Mouse (Mus musculus): Measurements from ENCODE around the gene Ush2a. TPM values are rescaled to one million over a fixed set of nuclear protein-coding genes. Genes with fewer than 3 reads are reported as not detected.

The Ush2a gene
- polyA plus RNA-seq, 1 experiment from 2014 or later = 0.06 TPM

DNA sequence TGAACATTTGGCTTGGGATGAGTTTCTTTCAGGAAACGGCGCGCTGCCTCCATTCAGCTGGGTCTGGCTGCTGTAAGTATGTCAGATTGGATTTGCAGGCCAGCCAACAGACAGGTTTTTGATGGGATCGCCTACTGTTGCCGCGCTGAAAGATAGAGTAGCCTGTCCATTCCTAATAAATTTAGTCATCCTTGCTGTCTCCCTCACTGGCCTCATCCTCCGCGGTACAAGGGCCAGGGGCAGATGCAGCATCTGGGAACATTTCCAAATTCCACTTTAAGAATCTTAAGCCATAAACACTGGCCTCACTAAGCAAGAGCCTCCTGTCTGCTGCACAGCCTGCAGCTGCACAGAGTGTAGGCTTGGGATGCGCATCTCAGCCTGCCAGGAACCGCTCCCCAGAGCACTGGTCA lies 206.6 kb downstream of the Ush2a start:
- no peaks in the 10 kb centered on the region for H3K4me1 ChIP-seq (ENCODE audit: control insufficient read depth, insufficient read depth, low read length)
- no peak overlapping the region for H3K27ac ChIP-seq (ENCODE audit: low read length)
- ATAC-seq = peak; percentile 62
- no peaks in the 10 kb centered on the region for H3K27me3 ChIP-seq (ENCODE audit: control insufficient read depth, insufficient read depth, low read depth, low read length)
- H3K4me2 ChIP-seq (ENCODE audit: low read length) = no peak overlapping the region
- H3K36me3 ChIP-seq (ENCODE audit: control insufficient read depth, insufficient read depth, low read length) = no peaks in the 10 kb centered on the region
- H3K4me3 ChIP-seq (ENCODE audit: low read depth, low read length) = no peak overlapping the region
- WGBS = 59% methylated on average over 10 of the region's 10 CpGs
- H3K9ac ChIP-seq (ENCODE audit: low read depth, low read length) = no peak overlapping the region
- H3K9me3 ChIP-seq (replicated peaks; ENCODE audit: control insufficient read depth, low read length, poor library complexity, severe bottlenecking) = peaks cover 2% of the 10 kb centered on the region; the same call in 1 of the 2 replicates

DNA sequence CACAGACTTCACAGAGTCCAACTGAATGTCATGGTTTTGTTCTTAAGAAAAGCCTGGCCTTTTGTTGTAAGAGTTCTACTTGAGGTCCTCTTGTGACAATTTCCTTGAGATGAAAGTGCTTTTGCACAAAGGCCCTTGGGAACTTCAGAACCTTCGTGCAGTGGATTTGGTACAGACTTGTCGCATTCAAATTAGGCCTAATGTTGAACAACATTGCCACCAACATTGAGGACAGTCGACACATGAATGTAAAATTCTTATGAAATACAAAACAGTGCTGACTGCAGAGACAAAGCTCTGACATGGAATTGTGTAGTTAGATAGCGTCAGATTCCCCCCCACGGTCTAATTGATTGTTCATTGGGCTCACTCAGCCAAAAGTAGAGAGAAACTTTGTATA lies 243.1 kb downstream of the Ush2a start:
- Histone ChIP-seq H3K9ac (ENCODE audit: low read depth, low read length) (no peak overlapping the region), H3K36me3 (ENCODE audit: control insufficient read depth, insufficient read depth, low read length) (no peaks in the 10 kb centered on the region), H3K4me3 (ENCODE audit: low read depth, low read length) (no peak overlapping the region), H3K27me3 (ENCODE audit: control insufficient read depth, insufficient read depth, low read depth, low read length) (no peaks in the 10 kb centered on the region), H3K27ac (ENCODE audit: low read length) (no peak overlapping the region), H3K9me3 (replicated peaks; ENCODE audit: control insufficient read depth, low read length, poor library complexity, severe bottlenecking) (no peaks in the 10 kb centered on the region), H3K4me1 (ENCODE audit: control insufficient read depth, insufficient read depth, low read length) (no peaks in the 10 kb centered on the region), H3K4me2 (ENCODE audit: low read length) (no peak overlapping the region)
- 41% methylated on average over 5 of the region's 5 CpGs for WGBS
- ATAC-seq = no peak

DNA sequence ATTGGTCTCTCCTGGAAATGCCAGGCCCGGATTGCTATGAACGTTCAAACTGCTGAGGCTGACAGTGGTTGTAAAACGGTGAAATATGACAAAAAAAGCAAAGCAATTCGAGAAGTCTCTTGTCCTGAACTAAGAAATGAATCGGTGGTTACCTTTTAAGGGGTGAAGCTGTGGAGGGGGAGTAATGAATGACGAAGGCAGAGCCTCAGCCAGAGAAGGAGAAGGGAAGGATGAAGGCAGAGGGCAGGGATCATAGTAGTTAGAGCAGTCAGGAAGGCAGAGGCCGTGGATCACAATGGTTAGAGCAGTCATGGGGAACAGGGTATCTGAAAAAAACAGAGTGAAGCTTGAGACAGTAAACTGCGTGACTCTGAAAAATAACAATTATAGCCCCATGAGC lies 257.0 kb downstream of the Ush2a start:
- 91% methylated on average over 8 of the region's 8 CpGs for WGBS
- ATAC-seq = no peak

DNA sequence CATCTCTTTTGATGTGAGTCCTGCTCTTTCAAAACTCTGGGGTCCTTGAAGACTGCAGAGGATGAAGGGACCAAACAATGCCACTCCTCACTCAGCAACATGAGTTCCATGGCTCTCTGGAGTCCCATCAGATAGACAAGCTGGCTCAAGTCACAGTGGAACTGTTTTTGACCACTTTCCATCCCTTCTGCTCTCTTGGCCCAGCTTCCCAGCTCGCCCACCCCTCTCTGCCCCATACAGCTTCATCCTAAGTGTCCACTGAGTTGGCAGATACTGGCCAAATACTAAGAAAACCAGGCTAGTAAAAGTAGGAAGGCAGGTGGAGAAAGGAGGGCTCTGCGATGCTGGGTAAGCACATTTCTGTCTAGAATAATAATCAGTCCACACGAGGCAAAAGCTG lies 265.6 kb downstream of the Ush2a start:
- Histone ChIP-seq H3K36me3 (ENCODE audit: control insufficient read depth, insufficient read depth, low read length) (no peaks in the 10 kb centered on the region), H3K4me2 (ENCODE audit: low read length) (no peak overlapping the region), H3K4me3 (ENCODE audit: low read depth, low read length) (no peak overlapping the region), H3K4me1 (ENCODE audit: control insufficient read depth, insufficient read depth, low read length) (no peaks in the 10 kb centered on the region), H3K9ac (ENCODE audit: low read depth, low read length) (no peak overlapping the region), H3K27ac (ENCODE audit: low read length) (no peak overlapping the region), H3K27me3 (ENCODE audit: control insufficient read depth, insufficient read depth, low read depth, low read length) (no peaks in the 10 kb centered on the region), H3K9me3 (replicated peaks; ENCODE audit: control insufficient read depth, low read length, poor library complexity, severe bottlenecking) (no peaks in the 10 kb centered on the region; the same call in 1 of the 2 replicates)
- ATAC-seq = no peak
- 64% methylated on average over 3 of the region's 3 CpGs for WGBS

More for the DNA sequence above, 257.0 kb downstream of the Ush2a start:
- H3K4me2 ChIP-seq (ENCODE audit: low read length) = no peak overlapping the region
- H3K27me3 ChIP-seq (ENCODE audit: control insufficient read depth, insufficient read depth, low read depth, low read length) = no peaks in the 10 kb centered on the region
- H3K36me3 ChIP-seq (ENCODE audit: control insufficient read depth, insufficient read depth, low read length) = no peaks in the 10 kb centered on the region
- H3K4me3 ChIP-seq (ENCODE audit: low read depth, low read length) = no peak overlapping the region
- H3K4me1 ChIP-seq (ENCODE audit: control insufficient read depth, insufficient read depth, low read length) = no peaks in the 10 kb centered on the region
- no peak overlapping the region for H3K9ac ChIP-seq (ENCODE audit: low read depth, low read length)
- no peaks in the 10 kb centered on the region for H3K9me3 ChIP-seq (replicated peaks; ENCODE audit: control insufficient read depth, low read length, poor library complexity, severe bottlenecking)
- no peak overlapping the region for H3K27ac ChIP-seq (ENCODE audit: low read length)

DNA sequence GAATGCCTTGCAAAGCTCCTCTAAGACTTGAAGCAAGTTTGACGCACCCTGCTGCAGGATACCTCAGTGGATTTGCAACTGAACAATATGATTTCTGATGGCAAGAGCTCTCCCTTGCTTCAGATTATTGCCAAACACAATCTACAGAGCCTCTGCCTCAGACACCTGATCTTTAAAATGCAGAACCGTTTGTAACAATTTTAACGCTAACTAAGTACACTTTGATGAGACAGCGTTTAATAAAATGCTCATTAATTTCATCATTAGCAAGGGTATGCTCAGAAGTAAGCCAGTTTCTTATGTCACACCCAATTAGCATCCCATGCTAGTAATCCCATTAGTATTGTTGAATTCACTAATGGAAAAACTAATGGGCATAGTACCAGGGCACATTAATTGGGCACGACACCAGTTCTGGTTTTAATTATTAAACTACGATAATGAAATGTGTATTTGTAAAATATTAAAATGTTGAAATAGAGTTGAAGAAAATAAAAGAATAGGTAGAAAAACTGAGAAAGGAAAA lies 267.8 kb downstream of the Ush2a start:
- Histone ChIP-seq H3K9me3 (replicated peaks; ENCODE audit: control insufficient read depth, low read length, poor library complexity, severe bottlenecking) (no peaks in the 10 kb centered on the region; the same call in 1 of the 2 replicates), H3K9ac (ENCODE audit: low read depth, low read length) (no peak overlapping the region), H3K4me2 (ENCODE audit: low read length) (no peak overlapping the region), H3K36me3 (ENCODE audit: control insufficient read depth, insufficient read depth, low read length) (no peaks in the 10 kb centered on the region), H3K4me3 (ENCODE audit: low read depth, low read length) (no peak overlapping the region), H3K27me3 (ENCODE audit: control insufficient read depth, insufficient read depth, low read depth, low read length) (no peaks in the 10 kb centered on the region), H3K4me1 (ENCODE audit: control insufficient read depth, insufficient read depth, low read length) (no peaks in the 10 kb centered on the region), H3K27ac (ENCODE audit: low read length) (no peak overlapping the region)
- no peak for ATAC-seq
- whole genome bisulfite sequencing = 63% methylated on average over 6 of the region's 6 CpGs

DNA sequence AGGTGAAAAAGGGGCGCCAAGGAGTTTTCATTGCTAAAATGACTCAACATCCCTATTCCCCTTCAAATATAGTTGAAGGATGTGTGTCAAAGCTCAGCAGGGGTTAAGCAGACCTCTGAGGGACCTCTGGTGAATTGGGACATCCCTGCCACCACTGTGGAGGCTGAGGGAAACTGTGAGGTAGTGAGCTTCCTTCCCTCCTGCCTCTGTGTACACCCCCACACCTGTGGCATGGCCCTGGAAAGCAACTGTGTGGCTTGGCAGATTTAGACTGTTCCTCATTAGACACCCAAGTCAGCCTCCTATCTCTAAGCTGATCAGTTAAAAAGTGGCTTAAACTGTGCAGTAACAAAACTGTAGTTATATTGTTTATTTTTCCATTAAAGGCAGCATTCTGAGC lies 275.2 kb downstream of the Ush2a start:
- H3K9ac ChIP-seq (ENCODE audit: low read depth, low read length) = no peak overlapping the region
- H3K27ac ChIP-seq (ENCODE audit: low read length) = no peak overlapping the region
- no peaks in the 10 kb centered on the region for H3K4me1 ChIP-seq (ENCODE audit: control insufficient read depth, insufficient read depth, low read length)
- WGBS = 84% methylated on average over 1 of the region's 1 CpGs
- no peaks in the 10 kb centered on the region; the same call in 1 of the 2 replicates for H3K9me3 ChIP-seq (replicated peaks; ENCODE audit: control insufficient read depth, low read length, poor library complexity, severe bottlenecking)
- H3K4me2 ChIP-seq (ENCODE audit: low read length) = no peak overlapping the region
- H3K27me3 ChIP-seq (ENCODE audit: control insufficient read depth, insufficient read depth, low read depth, low read length) = no peaks in the 10 kb centered on the region
- H3K36me3 ChIP-seq (ENCODE audit: control insufficient read depth, insufficient read depth, low read length) = no peaks in the 10 kb centered on the region
- H3K4me3 ChIP-seq (ENCODE audit: low read depth, low read length) = no peak overlapping the region
- ATAC-seq = no peak

DNA sequence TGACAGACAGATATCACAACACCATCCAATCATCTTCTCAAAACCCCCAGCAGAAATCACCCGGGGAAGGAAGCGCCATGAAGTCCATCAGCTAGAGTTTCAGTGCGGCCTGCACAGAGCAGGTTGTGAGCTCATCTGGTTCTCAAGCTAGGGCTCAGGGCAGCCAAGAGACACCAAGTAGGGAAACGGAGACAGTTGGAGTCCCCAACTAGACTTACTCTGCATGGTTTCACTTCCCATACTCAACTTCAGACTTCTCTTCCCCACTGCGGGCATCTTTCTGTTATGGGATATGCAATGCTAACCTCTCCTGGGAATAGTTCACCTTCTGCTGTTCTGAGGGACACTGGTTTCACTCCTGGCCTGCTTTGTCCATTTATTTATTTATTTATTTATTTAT lies 277.8 kb downstream of the Ush2a start:
- H3K4me1 ChIP-seq (ENCODE audit: control insufficient read depth, insufficient read depth, low read length) = no peaks in the 10 kb centered on the region
- WGBS = 100% methylated on average over 5 of the region's 5 CpGs
- no peak for ATAC-seq

DNA sequence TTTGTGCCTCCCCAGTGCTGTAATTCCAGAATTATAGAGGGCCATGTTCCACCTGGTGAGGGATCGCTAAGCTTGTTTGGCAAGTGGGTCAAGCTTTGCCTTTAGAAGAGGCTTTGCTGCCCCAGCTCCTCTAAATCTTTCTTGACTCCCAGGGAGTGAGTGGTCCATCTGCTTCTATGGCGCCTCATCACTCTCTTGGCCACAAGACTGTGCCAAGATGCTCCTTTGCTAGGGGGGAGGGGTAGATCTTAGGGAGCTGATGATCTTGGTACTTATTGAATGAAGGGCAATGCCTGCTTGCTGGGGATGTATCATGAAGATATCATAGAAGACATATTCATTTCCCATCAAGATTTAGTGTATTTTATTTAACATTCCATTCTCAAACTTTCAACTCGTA lies 279.7 kb downstream of the Ush2a start:
- Histone ChIP-seq H3K4me3 (ENCODE audit: low read depth, low read length) (no peak overlapping the region), H3K4me1 (ENCODE audit: control insufficient read depth, insufficient read depth, low read length) (no peaks in the 10 kb centered on the region), H3K4me2 (ENCODE audit: low read length) (no peak overlapping the region), H3K9me3 (replicated peaks; ENCODE audit: control insufficient read depth, low read length, poor library complexity, severe bottlenecking) (no peaks in the 10 kb centered on the region; the same call in 1 of the 2 replicates), H3K27ac (ENCODE audit: low read length) (no peak overlapping the region), H3K27me3 (ENCODE audit: control insufficient read depth, insufficient read depth, low read depth, low read length) (no peaks in the 10 kb centered on the region), H3K36me3 (ENCODE audit: control insufficient read depth, insufficient read depth, low read length) (no peaks in the 10 kb centered on the region), H3K9ac (ENCODE audit: low read depth, low read length) (no peak overlapping the region)
- 97% methylated on average over 3 of the region's 3 CpGs for WGBS
- ATAC-seq = no peak

More for the DNA sequence above, 277.8 kb downstream of the Ush2a start:
- Histone ChIP-seq H3K4me3 (ENCODE audit: low read depth, low read length) (no peak overlapping the region), H3K9ac (ENCODE audit: low read depth, low read length) (no peak overlapping the region), H3K4me2 (ENCODE audit: low read length) (no peak overlapping the region), H3K36me3 (ENCODE audit: control insufficient read depth, insufficient read depth, low read length) (no peaks in the 10 kb centered on the region), H3K27ac (ENCODE audit: low read length) (no peak overlapping the region), H3K9me3 (replicated peaks; ENCODE audit: control insufficient read depth, low read length, poor library complexity, severe bottlenecking) (no peaks in the 10 kb centered on the region; the same call in 1 of the 2 replicates), H3K27me3 (ENCODE audit: control insufficient read depth, insufficient read depth, low read depth, low read length) (no peaks in the 10 kb centered on the region)

DNA sequence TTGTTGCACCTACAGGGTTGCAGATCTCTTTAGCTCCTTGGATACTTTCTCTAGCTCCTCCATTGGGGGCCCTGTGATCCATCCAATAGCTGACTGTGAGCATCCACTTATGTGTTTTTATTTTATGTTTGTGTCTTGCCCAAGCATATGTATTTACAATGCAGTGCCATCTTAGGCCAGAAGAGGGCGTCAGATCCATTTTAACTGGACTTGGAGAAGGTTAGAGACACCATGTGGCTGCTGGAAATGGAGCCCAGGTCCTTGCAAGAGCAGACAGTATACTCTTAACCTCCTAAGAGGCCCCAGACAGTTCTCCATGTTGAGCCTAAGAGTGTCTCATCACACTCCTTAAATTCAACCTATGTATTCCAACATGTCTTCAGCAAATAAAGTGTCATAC lies 281.5 kb downstream of the Ush2a start:
- H3K36me3 ChIP-seq (ENCODE audit: control insufficient read depth, insufficient read depth, low read length) = no peaks in the 10 kb centered on the region
- H3K27ac ChIP-seq (ENCODE audit: low read length) = no peak overlapping the region
- no peak for ATAC-seq
- no peaks in the 10 kb centered on the region; the same call in 1 of the 2 replicates for H3K9me3 ChIP-seq (replicated peaks; ENCODE audit: control insufficient read depth, low read length, poor library complexity, severe bottlenecking)
- H3K4me1 ChIP-seq (ENCODE audit: control insufficient read depth, insufficient read depth, low read length) = no peaks in the 10 kb centered on the region
- no peaks in the 10 kb centered on the region for H3K27me3 ChIP-seq (ENCODE audit: control insufficient read depth, insufficient read depth, low read depth, low read length)
- 39% methylated on average over 1 of the region's 1 CpGs for WGBS
- H3K9ac ChIP-seq (ENCODE audit: low read depth, low read length) = no peak overlapping the region
- H3K4me3 ChIP-seq (ENCODE audit: low read depth, low read length) = no peak overlapping the region
- no peak overlapping the region for H3K4me2 ChIP-seq (ENCODE audit: low read length)

Measured in midbrain, embryonic 16.5 days (tissue).